Mouse (Mus musculus) small intestine, adult 10 weeks (tissue): Measurements from ENCODE around the gene AY761185. TPM values are rescaled to one million over a fixed set of nuclear protein-coding genes. Genes with fewer than 3 reads are reported as not detected.

Experiments used
- polyA plus RNA-seq: library from polyadenylated mRNA; stranded (reverse); fragments of 350-450 nt; fragmentation: Illumina TruSeq; extraction: RNeasy Lipid Tissue Mini Kit (QIAGEN cat#74804); gene quantifications from one replicate; pipeline ENCODE4 v1.2.3, GENCODE M21; 2014; ENCODE audit warnings: low replicate concordance

The AY761185 gene
- polyA plus RNA-seq = not detected

GRCm38 (mm10) chr8:20944610-20945009, at the start of gene AY761185:
TSS of gene AY761185 (minus strand) at chr8:20944710.

DNA sequence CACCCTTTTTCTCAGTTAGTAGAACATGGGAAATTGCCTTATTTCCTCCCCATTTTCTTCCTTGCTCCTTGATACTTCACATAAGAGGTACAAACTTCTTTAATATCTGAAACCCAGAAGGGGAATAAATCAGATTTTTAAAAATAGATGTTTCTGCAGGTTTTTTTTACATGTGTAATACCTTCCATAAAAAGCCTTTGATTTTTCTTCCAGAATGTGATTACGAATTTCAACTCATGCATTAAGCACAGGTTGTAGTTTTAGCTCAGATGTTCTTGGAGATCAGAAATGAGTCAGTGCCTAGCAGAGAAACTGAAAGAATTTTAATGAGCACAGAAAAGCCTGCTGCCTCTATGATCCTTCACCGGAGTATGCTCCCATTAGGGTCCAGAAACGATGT, 22.5 kb downstream of the AY761185 start, which contains the start of gene Gm6040:
TSS of gene Gm6040 (minus strand) at position 101 of the 400 bp plus-strand sequence.

DNA sequence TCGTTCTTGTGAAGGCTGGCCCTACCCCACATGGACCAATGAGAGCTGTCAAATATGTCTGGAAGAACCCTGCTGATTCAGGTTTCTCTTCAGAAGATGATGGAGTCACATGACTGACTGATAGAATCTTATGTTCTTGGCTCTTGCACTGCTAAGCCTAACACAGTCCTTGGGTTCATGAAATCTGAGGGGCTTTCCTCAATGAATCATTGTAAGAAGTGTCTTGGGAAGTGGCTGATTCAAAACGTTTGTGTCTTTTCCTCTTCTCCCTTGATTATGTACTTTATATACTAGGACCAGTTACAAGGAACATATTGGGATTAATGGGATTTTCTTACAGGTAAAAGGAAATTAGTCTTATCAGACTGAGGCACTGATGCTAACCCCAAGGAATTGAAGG, 42.0 kb downstream of the AY761185 start, which contains the start of gene Gm15056:
TSS of gene Gm15056 (minus strand) at position 101 of the 400 bp plus-strand sequence.

Other genes with a start within 250 kb of the AY761185 start
- not detected for gene Defb33, start 52.0 kb downstream of the AY761185 start, polyA plus RNA-seq
- not detected for gene Gm15056, start 42.1 kb downstream of the AY761185 start, polyA plus RNA-seq
- gene Gm6040, start 22.6 kb downstream of the AY761185 start, polyA plus RNA-seq = not detected
- 17.6 TPM for gene Defa21, start 80.8 kb upstream of the AY761185 start, polyA plus RNA-seq
- 160 TPM for gene Defa23, start 110.3 kb upstream of the AY761185 start, polyA plus RNA-seq
- gene Defa35, start 120.3 kb upstream of the AY761185 start, polyA plus RNA-seq = not detected
- gene Defa25, start 139.7 kb upstream of the AY761185 start, polyA plus RNA-seq = not detected
- 106 TPM for gene Gm14851, start 151.3 kb upstream of the AY761185 start, polyA plus RNA-seq
- gene Defa30, start 189.9 kb upstream of the AY761185 start, polyA plus RNA-seq = 1,814 TPM
- gene Defa22, start 217.6 kb upstream of the AY761185 start, polyA plus RNA-seq = 11.5 TPM
- gene Defa31, start 246.9 kb upstream of the AY761185 start, polyA plus RNA-seq = 5,443 TPM